Mouse (Mus musculus): ENCODE measurements around the gene Zfp968.
"Not testable (repeated sequence)": the region's sequence is repeated elsewhere in the genome, so short reads cannot be mapped to it uniquely, and the experiment has no call there.

Gene Zfp968

DNA sequence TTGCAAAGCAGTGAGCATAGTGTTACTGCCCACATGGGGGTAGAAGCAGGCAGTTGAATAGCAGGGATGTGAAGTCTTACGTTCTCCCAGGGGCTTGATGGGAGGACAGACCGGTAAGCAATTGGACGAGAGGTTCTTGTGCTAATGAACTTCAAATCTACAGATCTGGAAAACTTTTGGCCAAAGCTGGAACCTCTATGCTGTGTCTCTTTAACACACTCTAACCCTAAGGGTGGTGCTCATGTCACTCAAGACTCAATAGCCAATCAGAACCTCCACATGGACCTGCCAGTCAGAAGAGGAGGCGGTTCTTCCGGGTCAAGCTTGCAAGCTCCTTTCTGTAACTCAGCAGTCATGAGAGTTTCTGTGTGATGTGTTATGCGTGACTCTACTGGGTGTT is at the start of gene Zfp968:
TSS of gene Zfp968 (plus strand) at position 301 of the 400 bp plus-strand sequence.
- DNase-seq (ENCODE audit: low read depth in 1 of 2, low spot score in 2 of 2): not testable (repeated sequence)

GRCm38 (mm10) chr2:175338097-175338496 is 34.1 kb upstream of the Zfp968 start, which contains the start of gene Gm4631:
TSS of gene Gm4631 (minus strand) at chr2:175338197.
- not testable (repeated sequence) for DNase-seq (ENCODE audit: low read depth in 1 of 2, low spot score in 2 of 2)

Measured in monocyte, adult 2 months (primary cell).